In genomic region chr1:43202226-43202625, GRCm38 (mm10) we compare ENCODE assay signal across 27 mouse cellular contexts. TPM values are rescaled to one million over a fixed set of nuclear protein-coding genes. Genes with fewer than 3 reads are reported as not detected.
DNase-seq lines count a peak whose midpoint lies in the region; ATAC-seq and TF ChIP-seq lines count a peak whose summit lies in the region.
"Had no signal": no experiment of that assay in that cellular context is flagged by ENCODE, and none has a peak within 500 bp of the region (broad histone marks: within the 10 kb centered on the region; RNA-seq: fewer than 3 reads in every experiment).

No protein-coding gene starts in this region.

- peaks cover 18% of the 10 kb centered on the region for H3K4me1 ChIP-seq in heart, embryonic 11.5 days (ENCODE audit: control insufficient read depth, insufficient read depth, low read length)
- peaks cover 31% of the 10 kb centered on the region for H3K4me1 ChIP-seq in heart, embryonic 16.5 days (ENCODE audit: control insufficient read depth, insufficient read depth, low read length)
- H3K4me1 ChIP-seq in lung, postnatal 0 days (ENCODE audit: insufficient read depth, low read depth, low read length), result no peaks in the 10 kb centered on the region
- no peaks in the 10 kb centered on the region; the same call in 1 of the 2 replicates for H3K4me1 ChIP-seq in stomach, postnatal 0 days (replicated peaks; ENCODE audit: control insufficient read depth, insufficient read depth)
- no peaks in the 10 kb centered on the region for H3K4me1 ChIP-seq in liver, embryonic 12.5 days
- H3K4me1 ChIP-seq: embryonic facial prominence, embryonic 10.5 days; embryonic facial prominence, embryonic 15.5 days; forebrain, embryonic 13.5 days; limb, embryonic 10.5 days; limb, embryonic 15.5 days had no signal

- H3K9me3 ChIP-seq in heart, embryonic 11.5 days (replicated peaks; ENCODE audit: control insufficient read depth, low read length), result no peaks in the 10 kb centered on the region
- no peaks in the 10 kb centered on the region for H3K9me3 ChIP-seq in heart, embryonic 16.5 days (replicated peaks; ENCODE audit: control insufficient read depth, low read length)
- no peaks in the 10 kb centered on the region for H3K9me3 ChIP-seq in lung, postnatal 0 days (ENCODE audit: low read length)
- H3K9me3 ChIP-seq in stomach, postnatal 0 days (ENCODE audit: control insufficient read depth, low read length), result no peaks in the 10 kb centered on the region
- no peaks in the 10 kb centered on the region for H3K9me3 ChIP-seq in liver, embryonic 12.5 days (replicated peaks)
- H3K9me3 ChIP-seq: embryonic facial prominence, embryonic 10.5 days; embryonic facial prominence, embryonic 15.5 days; forebrain, embryonic 13.5 days; G1E; kidney, embryonic 15.5 days; limb, embryonic 10.5 days; limb, embryonic 15.5 days had no signal

- intact Hi-C loops in heart, postnatal 25 days (cut with DNase I), result no loop called here

- no peak overlapping the region for H3K4me2 ChIP-seq in heart, embryonic 11.5 days
- no peak overlapping the region for H3K4me2 ChIP-seq in heart, embryonic 16.5 days (ENCODE audit: low read depth, low read length)
- H3K4me2 ChIP-seq in lung, postnatal 0 days (replicated peaks; ENCODE audit: low read depth, low read length), result no peak overlapping the region
- H3K4me2 ChIP-seq in stomach, postnatal 0 days (replicated peaks; ENCODE audit: low read depth), result no peak overlapping the region
- no peak overlapping the region for H3K4me2 ChIP-seq in liver, embryonic 12.5 days
- H3K4me2 ChIP-seq: embryonic facial prominence, embryonic 15.5 days; forebrain, embryonic 13.5 days; hindbrain, embryonic 14.5 days; kidney, embryonic 15.5 days; limb, embryonic 15.5 days; lung, embryonic 14.5 days had no signal

- no peaks in the 10 kb centered on the region for H3K27me3 ChIP-seq in heart, embryonic 11.5 days (ENCODE audit: control insufficient read depth, insufficient read depth, low read length)
- H3K27me3 ChIP-seq in heart, embryonic 16.5 days (ENCODE audit: control insufficient read depth, insufficient read depth, low read length), result no peaks in the 10 kb centered on the region
- H3K27me3 ChIP-seq in lung, postnatal 0 days (replicated peaks; ENCODE audit: insufficient read depth, low read length), result no peaks in the 10 kb centered on the region
- H3K27me3 ChIP-seq in stomach, postnatal 0 days (ENCODE audit: control insufficient read depth, insufficient read depth, low read length), result no peaks in the 10 kb centered on the region
- no peaks in the 10 kb centered on the region for H3K27me3 ChIP-seq in liver, embryonic 12.5 days (replicated peaks)
- H3K27me3 ChIP-seq: embryonic facial prominence, embryonic 15.5 days; forebrain, embryonic 13.5 days; kidney, embryonic 15.5 days; limb, embryonic 15.5 days had no signal

- no peak for ATAC-seq in heart, embryonic 11.5 days (replicated peaks; ENCODE audit: insufficient number of reproducible peaks, low FRiP score, low TSS enrichment)
- ATAC-seq in heart, embryonic 16.5 days (replicated peaks; ENCODE audit: extremely low read depth, insufficient read depth, low FRiP score), result no peak
- ATAC-seq in lung, postnatal 0 days, result no peak
- ATAC-seq in stomach, postnatal 0 days (ENCODE audit: low FRiP score, low TSS enrichment), result no peak
- ATAC-seq in liver, embryonic 12.5 days, result no peak
- ATAC-seq: forebrain, embryonic 13.5 days had no signal

- no peak overlapping the region for H3K4me3 ChIP-seq in heart, embryonic 11.5 days (ENCODE audit: low read depth, low read length)
- no peak overlapping the region for H3K4me3 ChIP-seq in heart, embryonic 16.5 days (ENCODE audit: low read length)
- no peak overlapping the region for H3K4me3 ChIP-seq in lung, postnatal 0 days (ENCODE audit: low read depth, low read length)
- no peak overlapping the region for H3K4me3 ChIP-seq in stomach, postnatal 0 days (ENCODE audit: low read depth, low read length)
- no peak overlapping the region for H3K4me3 ChIP-seq in liver, embryonic 12.5 days
- H3K4me3 ChIP-seq: embryonic facial prominence, embryonic 10.5 days; embryonic facial prominence, embryonic 15.5 days; forebrain, embryonic 13.5 days; kidney, embryonic 15.5 days; limb, embryonic 10.5 days; limb, embryonic 15.5 days had no signal

- TF ChIP-seq EP300 in lung, postnatal 0 days (IDR thresholded peaks at IDR 0.05), result no peak
- no peak for TF ChIP-seq EP300 in stomach, postnatal 0 days (optimal IDR thresholded peaks at IDR 0.05)

- DNase-seq in heart, postnatal 25 days (ENCODE audit: low spot score), result no peak
- no peak for DNase-seq in heart, adult 8-10 months (ENCODE audit: low spot score)
- peak; percentile 26 for DNase-seq in lung, postnatal 14 days
- no peak for DNase-seq in lung, postnatal 0 days (ENCODE audit: low spot score)
- DNase-seq in stomach, postnatal 0 days (ENCODE audit: low spot score), result no peak
- DNase-seq: adrenal gland, postnatal 25 days; cerebellum, adult 18-20 months; cerebellum, postnatal 25 days; gastrocnemius, postnatal 14 days; kidney, adult 18-20 months; kidney, postnatal 36 days; layer of hippocampus, postnatal 36 days; lung, embryonic 14.5 days; midbrain, embryonic 14.5 days had no signal

- no peak for TF ChIP-seq CTCF in lung, postnatal 0 days (IDR thresholded peaks at IDR 0.05)
- no peak for TF ChIP-seq CTCF in stomach, postnatal 0 days (IDR thresholded peaks at IDR 0.05; ENCODE audit: low read depth)

- no peaks in the 10 kb centered on the region for H3K36me3 ChIP-seq in heart, embryonic 11.5 days (ENCODE audit: control insufficient read depth, insufficient read depth, low read length)
- H3K36me3 ChIP-seq in heart, embryonic 16.5 days (ENCODE audit: control insufficient read depth, insufficient read depth), result peaks cover 3% of the 10 kb centered on the region; the same call in 1 of the 2 replicates
- H3K36me3 ChIP-seq in lung, postnatal 0 days (ENCODE audit: insufficient read depth, low read length), result no peaks in the 10 kb centered on the region
- no peaks in the 10 kb centered on the region for H3K36me3 ChIP-seq in stomach, postnatal 0 days (ENCODE audit: control insufficient read depth, insufficient read depth, low read length)
- H3K36me3 ChIP-seq in liver, embryonic 12.5 days, result no peaks in the 10 kb centered on the region
- H3K36me3 ChIP-seq: embryonic facial prominence, embryonic 10.5 days; embryonic facial prominence, embryonic 15.5 days; G1E; kidney, embryonic 15.5 days; limb, embryonic 10.5 days; limb, embryonic 15.5 days had no signal

- H3K27ac ChIP-seq in heart, embryonic 11.5 days (ENCODE audit: low read depth, low read length), result peak overlapping the region; percentile 51
- peak overlapping the region; percentile 16; the same call in 1 of the 2 replicates for H3K27ac ChIP-seq in heart, embryonic 16.5 days (ENCODE audit: low read length)
- no peak overlapping the region for H3K27ac ChIP-seq in lung, postnatal 0 days (ENCODE audit: low read length)
- H3K27ac ChIP-seq in stomach, postnatal 0 days (replicated peaks), result peak overlapping the region; percentile 45
- no peak overlapping the region for H3K27ac ChIP-seq in liver, embryonic 12.5 days
- H3K27ac ChIP-seq: embryonic facial prominence, embryonic 10.5 days; embryonic facial prominence, embryonic 15.5 days; forebrain, embryonic 13.5 days; hindbrain, embryonic 14.5 days; limb, embryonic 10.5 days; limb, embryonic 15.5 days; liver, embryonic 14.5 days had no signal

- H3K9ac ChIP-seq in heart, embryonic 11.5 days (ENCODE audit: low read depth, low read length), result no peak overlapping the region
- H3K9ac ChIP-seq in heart, embryonic 16.5 days (ENCODE audit: low read length), result no peak overlapping the region
- no peak overlapping the region for H3K9ac ChIP-seq in lung, postnatal 0 days (replicated peaks; ENCODE audit: low read depth)
- H3K9ac ChIP-seq in stomach, postnatal 0 days (ENCODE audit: low read length), result no peak overlapping the region
- no peak overlapping the region for H3K9ac ChIP-seq in liver, embryonic 12.5 days
- H3K9ac ChIP-seq: embryonic facial prominence, embryonic 15.5 days; forebrain, embryonic 13.5 days; hindbrain, embryonic 14.5 days; kidney, embryonic 15.5 days; limb, embryonic 15.5 days; liver, embryonic 14.5 days; lung, embryonic 14.5 days had no signal

RNA-seq across cellular contexts. Expression of gene Fhl2, which starts 5.4 kb away (rescaled TPM):
- 181 and 186 TPM in 2 replicates for polyA plus RNA-seq in heart, embryonic 11.5 days (2014; fragmentation: Nextera tagmentation; extraction: Ambion mirVana)
- total RNA-seq in heart, postnatal 25 days (2021), result 1,000 to 10,000 TPM; 2,139 to 2,275 TPM
- 426 and 443 TPM in 2 replicates for polyA plus RNA-seq in heart, embryonic 16.5 days (2015; fragmentation: Nextera tagmentation; extraction: Ambion mirVana)
- total RNA-seq in heart, adult 8-10 months (2022), result 1,000 to 10,000 TPM; 1,741 to 2,078 (median 1,948) TPM
- 21.0 and 22.3 TPM in 2 replicates for polyA plus RNA-seq in lung, postnatal 0 days (2015; fragmentation: Nextera tagmentation; extraction: Ambion mirVana)
- 124 and 126 TPM in 2 replicates for polyA plus RNA-seq in stomach, postnatal 0 days (2015; fragmentation: Nextera tagmentation; extraction: Ambion mirVana)
- 5.6 and 6.0 TPM in 2 replicates for polyA plus RNA-seq in liver, embryonic 12.5 days (2016; fragmentation: Nextera tagmentation; extraction: Ambion mirVana)
- total RNA-seq: hematopoietic stem cell, adult 5-6 weeks had no signal
- polyA plus RNA-seq: G1E had no signal

Comparison
In these comparisons a context has a peak if more than half of its experiments do, and no peak if none do; other contexts are left out.
1. H3K27ac ChIP-seq: peak in heart, embryonic 11.5 days (single experiment), heart, embryonic 16.5 days (single experiment) and stomach, postnatal 0 days (single experiment); none in lung, postnatal 0 days (single experiment) and liver, embryonic 12.5 days (single experiment).